Mouse (Mus musculus) midbrain, embryonic 13.5 days (tissue): ENCODE data around the gene Cers6. TPM values are rescaled to one million over a fixed set of nuclear protein-coding genes. Genes with fewer than 3 reads are reported as not detected.

Experiments used
- ATAC-seq: fragments of 200-750 bp; cut with Nextera tagmentation; 2 replicates; pipeline ENCODE4 v1.8.0; 2017; ENCODE audit warnings: mild to moderate bottlenecking, moderate TSS enrichment, moderate library complexity
- H3K27ac ChIP-seq: fragments of 300-500 bp; sonication (generic); 2 replicates; pipeline ENCODE4 v1.5.1; 2015; ENCODE audit warnings: inconsistent platforms, mild to moderate bottlenecking, moderate library complexity
- H3K27me3 ChIP-seq: fragments of 300-500 bp; sonication (generic); 2 replicates; pipeline ENCODE4 v1.6.1; 2015; ENCODE audit warnings: mild to moderate bottlenecking, inconsistent platforms
- H3K36me3 ChIP-seq: fragments of 300-500 bp; sonication (generic); 2 replicates; pipeline ENCODE4 v1.6.1; 2015; ENCODE audit warnings: mild to moderate bottlenecking, inconsistent platforms
- H3K4me1 ChIP-seq: fragments of 300-500 bp; sonication (generic); replicated peaks from 2 replicates; pipeline ENCODE4 v1.6.1; 2015; ENCODE audit warnings: inconsistent platforms
- H3K4me2 ChIP-seq: fragments of 300-500 bp; sonication (generic); replicated peaks from 2 replicates; pipeline ENCODE4 v1.6.1; 2015; ENCODE audit warnings: moderate library complexity, mild to moderate bottlenecking, inconsistent platforms
- H3K4me3 ChIP-seq: fragments of 300-500 bp; sonication (generic); replicated peaks from 2 replicates; pipeline ENCODE4 v1.5.1; 2015; ENCODE audit warnings: mild to moderate bottlenecking, inconsistent platforms
- H3K9ac ChIP-seq: fragments of 300-500 bp; sonication (generic); replicated peaks from 2 replicates; pipeline ENCODE4 v1.6.1; 2015; ENCODE audit warnings: mild to moderate bottlenecking, inconsistent platforms
- H3K9me3 ChIP-seq: fragments of 300-500 bp; sonication (generic); 2 replicates; pipeline ENCODE4 v1.6.1; 2016; ENCODE audit warnings: mild to moderate bottlenecking, inconsistent platforms
- whole genome bisulfite sequencing: fragments of 180-500 bp; shearing (Covaris S2); methylation state at CpG from one replicate; pipeline ENCODE4 v1.1.7; 2015; 5-methylcytosine and 5-hydroxymethylcytosine counted together
- polyA plus RNA-seq: library from polyadenylated mRNA; unstranded; fragments of >200 nt; fragmentation: Nextera tagmentation; extraction: Ambion mirVana; gene quantifications from 2 replicates; pipeline ENCODE4 v1.2.1, GENCODE M21; 2015

The Cers6 gene
- polyA plus RNA-seq: 47.1 and 54.5 TPM in 2 replicates

DNA sequence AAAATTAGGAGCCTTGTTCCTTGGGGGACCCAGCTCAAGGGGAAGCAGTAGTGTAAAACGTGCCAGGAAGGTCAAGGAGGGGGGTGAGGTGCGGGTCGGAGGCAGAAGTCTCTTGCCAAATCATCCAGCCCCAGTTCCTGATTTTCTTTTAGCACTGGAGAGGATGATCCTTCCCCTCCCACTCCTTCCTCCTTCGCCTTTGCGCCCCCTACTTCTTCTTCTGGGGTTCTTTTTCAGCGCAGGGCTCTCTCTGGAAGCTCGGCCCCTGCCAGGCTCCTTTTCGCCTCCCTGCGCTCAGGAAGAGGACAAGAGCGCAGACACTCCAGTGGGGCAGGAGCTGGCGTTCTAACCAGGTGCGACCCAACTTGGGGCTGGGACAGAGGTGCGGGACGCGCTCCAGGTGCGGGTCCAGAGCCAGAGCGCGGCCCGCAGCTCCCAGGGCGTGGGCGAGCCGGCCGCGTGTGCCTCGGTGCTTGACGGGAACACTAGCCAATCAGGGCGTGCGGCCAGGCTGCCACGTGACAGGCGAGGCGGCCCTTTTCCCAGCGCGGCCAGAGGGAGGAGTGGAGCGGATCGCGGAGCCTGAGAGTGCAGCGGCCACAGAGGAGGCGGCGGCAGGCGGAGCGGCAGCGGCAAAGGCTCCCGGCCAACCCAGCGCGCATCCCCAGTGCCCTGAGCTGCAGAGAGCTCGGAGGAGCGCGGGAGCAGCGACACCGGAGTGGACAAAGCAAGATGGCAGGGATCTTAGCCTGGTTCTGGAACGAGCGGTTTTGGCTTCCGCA lies at the start of gene Cers6:
TSS of gene Cers6 (plus strand) at position 538 of the 782 bp plus-strand sequence.
- Histone ChIP-seq H3K4me3 (peak within 1 kb of the TSS; percentile 83), H3K27ac (peak within 1 kb of the TSS; percentile 93), H3K4me2 (peak within 1 kb of the TSS; percentile 78), H3K9ac (peak within 1 kb of the TSS; percentile 92), H3K27me3 (peaks cover 9% of the 10 kb centered on the region), H3K36me3 (no peaks in the 10 kb centered on the region), H3K4me1 (peaks cover 25% of the 10 kb centered on the region), H3K9me3 (no peaks in the 10 kb centered on the region)
- ATAC-seq: peak; percentile 98
- under 1% methylated on average over 53 of the region's 53 CpGs for WGBS

DNA sequence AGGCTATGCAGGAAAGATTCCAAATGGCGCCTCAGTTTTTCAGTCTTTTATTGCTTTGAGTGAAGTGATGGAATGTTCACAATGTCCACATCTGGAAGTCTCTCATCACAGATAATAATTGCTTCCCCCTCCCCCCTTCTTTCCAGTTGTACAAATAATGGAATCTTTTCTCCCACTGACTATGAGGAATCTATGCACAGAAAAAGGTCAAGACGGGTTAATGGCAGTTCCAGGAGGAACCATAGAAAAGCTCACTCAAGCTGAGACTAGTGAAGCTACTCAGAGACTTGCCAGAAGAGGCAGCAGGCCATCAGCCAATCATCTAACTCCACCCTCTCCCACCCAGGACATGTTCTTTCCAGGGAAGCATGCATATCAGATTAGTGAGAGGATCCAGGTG lies 46.8 kb upstream of the Cers6 start:
- WGBS: 70% methylated on average over 2 of the region's 2 CpGs
- ATAC-seq: no peak
- Histone ChIP-seq H3K27me3 (no peaks in the 10 kb centered on the region), H3K36me3 (no peaks in the 10 kb centered on the region), H3K4me2 (no peak overlapping the region), H3K9ac (no peak overlapping the region), H3K9me3 (no peaks in the 10 kb centered on the region), H3K4me1 (no peaks in the 10 kb centered on the region), H3K4me3 (no peak overlapping the region), H3K27ac (no peak overlapping the region)

DNA sequence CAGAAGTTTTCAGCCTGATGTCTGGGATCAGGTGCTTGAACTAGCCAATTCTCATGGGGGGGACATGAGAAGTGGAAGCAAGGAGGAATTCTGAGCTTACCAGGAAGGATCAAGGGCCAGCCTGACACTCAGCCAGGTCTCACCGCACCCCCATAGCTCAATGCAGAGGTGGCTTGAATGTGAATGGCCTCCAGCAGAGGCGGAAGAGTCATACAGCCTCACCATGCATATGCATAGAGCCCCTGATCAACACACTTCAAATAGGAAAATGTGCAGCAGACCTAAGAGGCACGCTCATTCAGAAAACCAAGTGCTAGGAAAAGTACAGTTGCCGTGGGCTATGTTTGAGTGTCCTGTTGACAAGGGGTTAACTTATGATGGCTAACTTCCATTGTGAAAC lies 42.2 kb upstream of the Cers6 start:
- no peaks in the 10 kb centered on the region for H3K36me3 ChIP-seq
- ATAC-seq: no peak
- H3K27me3 ChIP-seq: no peaks in the 10 kb centered on the region
- H3K4me1 ChIP-seq: 0 out of 2 replicates have a peak, but pooled peaks cover 4% of the 10 kb centered on the region
- no peak overlapping the region for H3K4me2 ChIP-seq
- H3K27ac ChIP-seq: no peak overlapping the region
- H3K9me3 ChIP-seq: no peaks in the 10 kb centered on the region
- H3K4me3 ChIP-seq: no peak overlapping the region
- H3K9ac ChIP-seq: no peak overlapping the region
- 77% methylated on average over 4 of the region's 4 CpGs for WGBS

GRCm38 (mm10) chr2:68822152-68822887 lies 38.9 kb upstream of the Cers6 start:
- 80% methylated on average over 4 of the region's 4 CpGs for WGBS
- no peak overlapping the region for H3K9ac ChIP-seq

DNA sequence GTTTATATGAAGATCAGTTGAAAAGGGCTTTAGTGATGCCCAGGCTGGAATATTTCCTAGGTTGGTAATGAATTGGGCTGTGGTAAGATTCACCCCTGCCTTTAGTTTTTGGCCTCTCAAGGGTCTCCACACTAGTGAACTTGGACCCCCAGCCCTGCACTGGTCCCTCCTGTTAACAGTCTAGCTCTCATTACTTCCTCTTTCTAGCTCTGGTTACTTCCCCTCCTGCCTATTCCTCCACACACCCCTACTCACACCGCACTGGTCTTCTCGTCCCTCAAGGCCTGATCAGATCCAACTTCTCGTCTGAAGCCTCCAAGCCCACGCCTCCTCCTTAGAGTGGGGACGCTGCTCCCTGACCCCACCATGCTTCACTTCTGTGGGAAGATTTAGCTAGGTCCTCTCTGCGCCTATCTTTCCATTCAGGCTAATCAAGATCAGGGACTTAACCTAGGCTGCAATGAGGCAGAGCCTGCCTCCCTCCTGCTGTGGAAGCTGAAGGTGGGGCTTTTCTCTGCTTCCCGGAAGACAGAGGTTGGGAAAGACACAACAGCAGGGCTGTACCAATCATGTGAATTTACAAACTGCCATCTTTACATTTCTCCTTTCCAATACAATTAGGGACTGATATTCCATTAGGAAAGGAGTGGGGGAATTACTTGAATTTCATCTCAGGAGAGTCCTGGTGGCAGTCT lies 35.8 kb upstream of the Cers6 start:
- 71% methylated on average over 7 of the region's 7 CpGs for WGBS

More at GRCm38 (mm10) chr2:68822152-68822887, 38.9 kb upstream of the Cers6 start:
- Histone ChIP-seq H3K4me2 (no peak overlapping the region), H3K27me3 (no peaks in the 10 kb centered on the region), H3K27ac (no peak overlapping the region), H3K9me3 (no peaks in the 10 kb centered on the region), H3K4me3 (no peak overlapping the region), H3K4me1 (0 out of 2 replicates have a peak, but pooled peaks cover 4% of the 10 kb centered on the region), H3K36me3 (no peaks in the 10 kb centered on the region)
- no peak for ATAC-seq

DNA sequence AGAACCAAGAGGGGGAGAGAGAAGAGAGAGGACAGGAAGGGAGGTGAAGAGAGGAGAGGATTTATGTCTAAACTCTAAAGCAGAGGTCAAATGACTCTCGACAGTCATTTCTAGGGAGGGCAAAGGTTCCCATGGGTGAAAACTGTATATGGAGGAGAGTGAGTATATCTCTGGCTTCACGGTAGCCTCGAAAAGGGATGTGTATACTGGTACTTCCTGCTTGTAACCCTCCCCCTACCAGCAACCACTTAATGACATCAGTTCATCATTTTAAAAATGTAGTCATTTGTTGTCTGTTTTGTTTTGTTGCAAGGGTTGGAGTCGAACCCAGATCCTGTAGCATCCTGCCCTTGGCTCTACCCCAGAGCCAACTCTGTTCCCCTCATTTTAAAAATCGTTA lies 17.9 kb upstream of the Cers6 start:
- Histone ChIP-seq H3K27me3 (no peaks in the 10 kb centered on the region), H3K9ac (no peak overlapping the region), H3K27ac (no peak overlapping the region), H3K36me3 (no peaks in the 10 kb centered on the region), H3K4me2 (no peak overlapping the region), H3K9me3 (no peaks in the 10 kb centered on the region), H3K4me1 (no peaks in the 10 kb centered on the region), H3K4me3 (no peak overlapping the region)
- 90% methylated on average over 5 of the region's 5 CpGs for WGBS
- no peak for ATAC-seq

More for the DNA sequence above, 35.8 kb upstream of the Cers6 start:
- no peaks in the 10 kb centered on the region for H3K27me3 ChIP-seq
- H3K36me3 ChIP-seq: no peaks in the 10 kb centered on the region
- no peaks in the 10 kb centered on the region for H3K9me3 ChIP-seq
- H3K27ac ChIP-seq: no peak overlapping the region
- 0 out of 2 replicates have a peak, but pooled peaks cover 4% of the 10 kb centered on the region for H3K4me1 ChIP-seq
- H3K4me3 ChIP-seq: no peak overlapping the region
- H3K4me2 ChIP-seq: no peak overlapping the region
- H3K9ac ChIP-seq: no peak overlapping the region
- ATAC-seq: no peak

DNA sequence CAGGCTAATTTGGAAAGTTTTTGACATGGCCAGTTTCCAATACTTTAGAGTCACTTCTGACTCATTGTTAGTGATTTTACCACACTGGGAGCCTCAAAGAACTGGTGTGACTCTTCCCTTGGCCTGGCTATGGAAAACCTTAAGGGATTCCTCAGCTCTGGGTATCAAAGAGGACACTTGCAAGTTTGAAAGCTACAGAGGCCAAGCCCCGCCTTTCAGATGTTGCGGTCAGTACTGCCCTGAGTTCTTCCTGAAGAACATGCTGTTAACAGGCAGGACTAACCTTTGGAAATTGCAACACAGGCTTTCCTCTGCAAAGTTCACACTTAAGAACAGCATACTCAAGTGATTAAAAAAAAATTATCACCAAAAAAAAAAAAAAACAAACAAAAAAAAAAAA lies 16.7 kb upstream of the Cers6 start:
- Histone ChIP-seq H3K36me3 (no peaks in the 10 kb centered on the region), H3K4me1 (no peaks in the 10 kb centered on the region), H3K9ac (no peak overlapping the region), H3K9me3 (no peaks in the 10 kb centered on the region), H3K27ac (no peak overlapping the region), H3K4me3 (no peak overlapping the region), H3K4me2 (no peak overlapping the region), H3K27me3 (no peaks in the 10 kb centered on the region)
- no peak for ATAC-seq
- WGBS: 100% methylated on average over 2 of the region's 2 CpGs

DNA sequence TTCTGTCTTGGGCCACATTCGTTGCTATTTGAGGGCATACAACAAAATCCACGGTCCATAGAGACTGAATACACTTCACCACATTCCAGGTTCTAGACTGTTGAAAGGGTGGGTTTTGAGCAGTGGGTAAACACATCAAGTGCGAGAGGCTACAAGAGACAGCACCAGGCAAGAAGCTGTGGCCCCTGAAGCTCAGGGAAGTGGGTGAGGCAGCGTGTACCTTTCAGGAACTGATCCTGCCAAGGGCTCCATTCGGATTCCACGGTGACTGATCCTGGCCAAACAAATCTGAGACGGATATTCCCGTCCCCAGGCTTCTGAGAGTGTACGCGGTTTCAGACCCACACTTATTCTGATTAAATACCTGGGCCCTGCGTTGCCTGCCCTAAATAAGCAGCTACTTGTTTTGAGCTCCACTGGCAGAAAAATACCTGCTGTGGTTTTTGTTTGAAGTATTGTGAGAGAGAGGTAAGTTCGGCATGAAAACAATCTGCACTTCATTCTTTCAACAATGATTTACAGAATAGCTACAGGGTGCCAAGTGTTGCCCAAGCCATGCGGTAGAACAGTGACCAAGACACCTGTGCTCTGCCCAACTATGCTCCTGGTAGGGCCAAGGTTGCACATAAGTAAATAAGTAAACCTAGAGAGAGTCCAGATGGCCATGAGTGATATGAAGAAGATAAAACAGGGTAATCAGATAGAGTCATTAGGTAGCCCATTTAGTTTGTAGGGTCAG lies 16.1 kb upstream of the Cers6 start:
- Histone ChIP-seq H3K27me3 (no peaks in the 10 kb centered on the region), H3K4me2 (no peak overlapping the region), H3K27ac (no peak overlapping the region), H3K4me1 (no peaks in the 10 kb centered on the region), H3K9me3 (no peaks in the 10 kb centered on the region), H3K36me3 (no peaks in the 10 kb centered on the region), H3K9ac (no peak overlapping the region), H3K4me3 (no peak overlapping the region)
- ATAC-seq: no peak
- WGBS: 85% methylated on average over 13 of the region's 13 CpGs

DNA sequence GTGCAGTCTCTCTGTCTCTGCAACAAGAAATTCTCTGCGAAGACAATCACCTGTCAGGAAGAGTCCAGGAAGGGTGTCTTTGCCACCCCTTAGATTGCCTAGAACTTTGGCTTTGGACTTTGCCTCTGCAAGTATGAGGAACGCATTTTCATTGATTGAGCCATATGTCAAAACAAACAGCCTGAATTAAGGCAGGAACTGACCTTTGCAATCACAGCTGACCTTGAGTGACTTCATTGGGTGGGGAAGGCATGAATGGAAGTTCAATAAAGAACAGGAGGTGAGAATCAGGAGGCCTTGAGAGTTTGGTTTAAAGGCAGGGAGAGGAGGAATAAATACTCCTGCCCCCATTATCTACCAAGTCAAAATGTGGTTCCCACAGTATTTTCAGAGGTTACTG lies 850 bp upstream of the Cers6 start:
- H3K9me3 ChIP-seq: no peaks in the 10 kb centered on the region
- peak overlapping the region; percentile 83; the same call in 1 of the 2 replicates for H3K4me3 ChIP-seq
- no peak for ATAC-seq
- 76% methylated on average over 2 of the region's 2 CpGs for WGBS
- no peaks in the 10 kb centered on the region for H3K36me3 ChIP-seq
- peak overlapping the region; percentile 78 for H3K4me2 ChIP-seq
- no peak overlapping the region for H3K9ac ChIP-seq
- H3K27me3 ChIP-seq: peaks cover 9% of the 10 kb centered on the region
- H3K4me1 ChIP-seq: peaks cover 25% of the 10 kb centered on the region
- no peak overlapping the region for H3K27ac ChIP-seq

DNA sequence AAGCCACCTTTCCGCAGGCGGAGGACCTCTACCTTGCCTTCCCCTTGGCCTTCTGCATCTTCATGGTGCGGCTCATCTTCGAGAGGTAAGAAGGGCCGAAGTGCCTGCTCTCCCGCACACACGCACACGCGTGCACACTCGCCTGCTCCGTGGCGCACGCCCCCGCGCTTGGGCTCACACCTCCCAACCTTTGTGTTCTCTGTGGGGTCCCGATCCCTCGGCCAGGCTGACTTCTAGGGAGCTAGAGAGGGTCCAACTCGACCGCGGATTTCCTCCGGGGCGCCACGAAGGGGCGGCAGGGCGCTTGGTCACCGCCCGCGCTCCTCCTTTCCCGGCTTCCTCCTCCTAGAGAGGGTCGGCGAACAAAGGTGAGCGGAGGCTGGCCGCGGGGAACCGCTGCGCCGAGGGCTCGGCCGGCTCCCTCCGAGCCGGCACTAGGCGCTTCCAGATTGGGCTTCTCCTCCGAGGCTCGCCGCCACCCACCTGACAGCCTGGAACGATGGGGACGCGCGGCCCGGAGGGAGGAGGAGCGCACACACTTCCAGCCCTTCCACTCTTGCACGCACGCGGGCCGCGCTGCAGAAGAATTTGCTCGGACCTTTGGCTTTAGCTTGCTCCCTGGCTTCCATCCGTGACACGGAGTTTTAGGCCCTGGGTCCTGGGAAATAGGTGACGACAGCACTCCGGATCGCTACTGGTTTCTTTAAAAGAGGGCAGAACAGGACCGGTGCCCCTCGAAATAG lies 651 bp downstream of the Cers6 start:
- Histone ChIP-seq H3K27me3 (peaks cover 9% of the 10 kb centered on the region), H3K9ac (peak overlapping the region; percentile 92), H3K27ac (peak overlapping the region; percentile 93), H3K36me3 (no peaks in the 10 kb centered on the region), H3K4me2 (peak overlapping the region; percentile 78), H3K9me3 (no peaks in the 10 kb centered on the region), H3K4me3 (peak overlapping the region; percentile 83), H3K4me1 (peaks cover 25% of the 10 kb centered on the region)
- ATAC-seq: peak; percentile 79
- WGBS: under 1% methylated on average over 61 of the region's 64 CpGs
